Mouse (Mus musculus) heart, postnatal 0 days (tissue): ENCODE results near the gene Psmb9.

ENCODE experiments used
- CTCF ChIP-seq: IDR thresholded peaks from 2 replicates; pipeline ENCODE4 v1.5.1; 2016; ENCODE audit warnings: antibody characterized with exemption, control low read depth, low read depth
- EP300 ChIP-seq: IDR thresholded peaks from 2 replicates; pipeline ENCODE4 v1.6.1; 2016; ENCODE audit warnings: antibody characterized with exemption, low read depth

GRCm38 (mm10) chr17:34209680-34210079 lies 22.1 kb upstream of the Psmb9 start:
- TF ChIP-seq CTCF (0 out of 2 replicates have a peak, but pooled peaks have one; percentile 14), EP300 (no peak)
